Mouse (Mus musculus): ENCODE data around the gene Gm10382. TPM values are rescaled to one million over a fixed set of nuclear protein-coding genes. Genes with fewer than 3 reads are reported as not detected.

Gene Gm10382
- polyA plus RNA-seq, 1 experiment: not detected

DNA sequence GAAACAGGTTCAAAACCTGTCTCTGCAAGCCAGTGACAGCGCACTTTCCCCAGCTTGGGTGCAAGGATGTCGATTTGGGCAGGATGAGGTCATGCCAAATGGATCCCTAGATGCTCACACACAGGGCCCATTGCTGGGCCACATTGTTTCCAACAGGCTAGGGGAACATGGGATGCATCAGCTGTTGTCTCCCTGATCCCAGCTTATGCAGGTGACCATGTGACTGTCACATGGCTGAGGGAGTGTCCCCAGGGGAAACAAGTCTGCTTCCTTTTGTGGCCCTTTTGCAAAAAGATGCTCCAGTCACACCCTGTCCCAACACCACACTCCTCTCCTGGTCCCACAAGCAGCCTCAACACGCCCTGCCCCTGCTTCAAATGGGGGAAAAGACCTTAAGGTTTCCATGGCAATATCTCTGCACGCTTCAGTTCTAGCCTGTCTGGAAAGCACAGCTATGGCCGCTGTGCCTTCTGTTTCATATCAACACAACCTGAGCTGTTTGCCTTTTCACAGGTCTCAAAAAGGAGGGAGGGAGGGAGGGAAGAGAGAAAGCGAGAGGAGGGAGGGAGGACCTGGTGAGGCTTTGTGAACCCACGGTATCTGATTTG is 34.1 kb upstream of the Gm10382 start:
- H3K27ac ChIP-seq (ENCODE audit: insufficient read depth, low read length): no peak overlapping the region
- H3K4me3 ChIP-seq (ENCODE audit: low read depth, low read length): no peak overlapping the region
- TF ChIP-seq CTCF (IDR thresholded peaks at IDR 0.05; ENCODE audit: low read depth, low read length): no peak

DNA sequence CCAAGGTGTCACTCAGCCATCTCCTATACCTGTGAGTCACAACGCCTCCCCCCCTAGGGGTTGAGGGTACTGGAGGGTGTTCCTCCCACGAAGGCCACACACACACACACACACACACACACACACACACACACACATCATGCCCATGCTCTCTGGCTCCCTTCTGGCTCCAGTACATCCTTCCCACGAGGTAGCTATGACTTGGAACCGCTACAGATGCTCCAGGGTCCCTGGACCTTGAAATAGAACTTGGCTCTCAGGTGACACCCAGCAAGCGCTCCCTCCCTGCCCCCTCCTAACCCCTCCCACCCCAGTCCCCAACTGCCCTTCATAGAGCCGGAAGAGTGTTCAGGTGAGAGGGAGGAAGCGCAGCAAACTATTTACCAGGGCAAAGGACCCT is 33.5 kb upstream of the Gm10382 start:
- Histone ChIP-seq H3K4me1 (ENCODE audit: control insufficient read depth, insufficient read depth, low read length) (peaks cover 7% of the 10 kb centered on the region), H3K27ac (ENCODE audit: insufficient read depth, low read length) (no peak overlapping the region), H3K36me3 (ENCODE audit: control insufficient read depth, insufficient read depth, low read length, poor library complexity, severe bottlenecking) (no peaks in the 10 kb centered on the region), H3K27me3 (ENCODE audit: control insufficient read depth, insufficient read depth, low read length, poor library complexity, severe bottlenecking) (no peaks in the 10 kb centered on the region), H3K4me3 (ENCODE audit: low read depth, low read length) (no peak overlapping the region), H3K9ac (ENCODE audit: low read depth, poor library complexity, severe bottlenecking) (no peak overlapping the region), H3K9me3 (replicated peaks; ENCODE audit: control insufficient read depth, insufficient read depth, low read length, poor library complexity, severe bottlenecking) (no peaks in the 10 kb centered on the region)
- TF ChIP-seq CTCF (IDR thresholded peaks at IDR 0.05; ENCODE audit: low read depth, low read length) (no peak), POLR2A (IDR thresholded peaks at IDR 0.05; ENCODE audit: insufficient read depth, low read length) (no peak), EP300 (IDR thresholded peaks at IDR 0.05; ENCODE audit: insufficient read depth, low read depth, low read length) (no peak)

More for the DNA sequence above, 34.1 kb upstream of the Gm10382 start:
- no peak overlapping the region for H3K9ac ChIP-seq (ENCODE audit: low read depth, poor library complexity, severe bottlenecking)
- no peaks in the 10 kb centered on the region for H3K36me3 ChIP-seq (ENCODE audit: control insufficient read depth, insufficient read depth, low read length, poor library complexity, severe bottlenecking)
- no peaks in the 10 kb centered on the region for H3K9me3 ChIP-seq (replicated peaks; ENCODE audit: control insufficient read depth, insufficient read depth, low read length, poor library complexity, severe bottlenecking)
- no peaks in the 10 kb centered on the region for H3K27me3 ChIP-seq (ENCODE audit: control insufficient read depth, insufficient read depth, low read length, poor library complexity, severe bottlenecking)
- H3K4me1 ChIP-seq (ENCODE audit: control insufficient read depth, insufficient read depth, low read length): peaks cover 7% of the 10 kb centered on the region

- no peak for TF ChIP-seq POLR2A (IDR thresholded peaks at IDR 0.05; ENCODE audit: insufficient read depth, low read length)
- no peak for TF ChIP-seq EP300 (IDR thresholded peaks at IDR 0.05; ENCODE audit: insufficient read depth, low read depth, low read length)
- TF ChIP-seq CTCF (IDR thresholded peaks at IDR 0.05; ENCODE audit: low read depth, low read length): no peak
- Histone ChIP-seq H3K4me1 (ENCODE audit: control insufficient read depth, insufficient read depth, low read length) (peaks cover 7% of the 10 kb centered on the region), H3K9ac (ENCODE audit: low read depth, poor library complexity, severe bottlenecking) (no peak overlapping the region), H3K36me3 (ENCODE audit: control insufficient read depth, insufficient read depth, low read length, poor library complexity, severe bottlenecking) (no peaks in the 10 kb centered on the region), H3K9me3 (replicated peaks; ENCODE audit: control insufficient read depth, insufficient read depth, low read length, poor library complexity, severe bottlenecking) (no peaks in the 10 kb centered on the region), H3K27ac (ENCODE audit: insufficient read depth, low read length) (no peak overlapping the region), H3K4me3 (ENCODE audit: low read depth, low read length) (no peak overlapping the region), H3K27me3 (ENCODE audit: control insufficient read depth, insufficient read depth, low read length, poor library complexity, severe bottlenecking) (no peaks in the 10 kb centered on the region)
These were observed 31.4 kb upstream of the Gm10382 start for GRCm38 (mm10) chr5:125357543-125358269.

DNA sequence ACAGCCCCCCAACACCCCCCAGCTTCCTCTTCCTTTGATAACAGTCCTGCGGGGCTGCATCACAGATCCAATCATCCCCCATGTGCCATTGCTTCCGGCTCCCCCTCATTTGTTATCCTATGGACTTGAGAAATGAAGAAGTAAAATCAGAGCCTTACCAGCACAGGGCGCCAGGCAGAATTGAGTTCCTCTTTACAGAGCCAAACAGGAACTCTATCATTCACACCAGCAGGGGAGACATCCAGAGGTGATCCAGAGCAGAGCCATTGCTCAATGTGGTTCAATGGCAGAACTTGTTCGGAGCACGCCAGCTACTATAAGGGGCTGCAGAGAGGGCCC is 30.9 kb upstream of the Gm10382 start:
- no peaks in the 10 kb centered on the region for H3K9me3 ChIP-seq (replicated peaks; ENCODE audit: control insufficient read depth, insufficient read depth, low read length, poor library complexity, severe bottlenecking)

GRCm38 (mm10) chr5:125360566-125360965 is 28.6 kb upstream of the Gm10382 start:
- Histone ChIP-seq H3K9ac (ENCODE audit: low read depth, poor library complexity, severe bottlenecking) (no peak overlapping the region), H3K4me3 (ENCODE audit: low read depth, low read length) (no peak overlapping the region), H3K27ac (ENCODE audit: insufficient read depth, low read length) (no peak overlapping the region)

More for the DNA sequence above, 30.9 kb upstream of the Gm10382 start:
- peaks cover 7% of the 10 kb centered on the region for H3K4me1 ChIP-seq (ENCODE audit: control insufficient read depth, insufficient read depth, low read length)
- H3K4me3 ChIP-seq (ENCODE audit: low read depth, low read length): no peak overlapping the region
- TF ChIP-seq POLR2A (IDR thresholded peaks at IDR 0.05; ENCODE audit: insufficient read depth, low read length): no peak
- no peak overlapping the region for H3K27ac ChIP-seq (ENCODE audit: insufficient read depth, low read length)
- H3K36me3 ChIP-seq (ENCODE audit: control insufficient read depth, insufficient read depth, low read length, poor library complexity, severe bottlenecking): no peaks in the 10 kb centered on the region
- H3K9ac ChIP-seq (ENCODE audit: low read depth, poor library complexity, severe bottlenecking): no peak overlapping the region
- no peaks in the 10 kb centered on the region for H3K27me3 ChIP-seq (ENCODE audit: control insufficient read depth, insufficient read depth, low read length, poor library complexity, severe bottlenecking)

DNA sequence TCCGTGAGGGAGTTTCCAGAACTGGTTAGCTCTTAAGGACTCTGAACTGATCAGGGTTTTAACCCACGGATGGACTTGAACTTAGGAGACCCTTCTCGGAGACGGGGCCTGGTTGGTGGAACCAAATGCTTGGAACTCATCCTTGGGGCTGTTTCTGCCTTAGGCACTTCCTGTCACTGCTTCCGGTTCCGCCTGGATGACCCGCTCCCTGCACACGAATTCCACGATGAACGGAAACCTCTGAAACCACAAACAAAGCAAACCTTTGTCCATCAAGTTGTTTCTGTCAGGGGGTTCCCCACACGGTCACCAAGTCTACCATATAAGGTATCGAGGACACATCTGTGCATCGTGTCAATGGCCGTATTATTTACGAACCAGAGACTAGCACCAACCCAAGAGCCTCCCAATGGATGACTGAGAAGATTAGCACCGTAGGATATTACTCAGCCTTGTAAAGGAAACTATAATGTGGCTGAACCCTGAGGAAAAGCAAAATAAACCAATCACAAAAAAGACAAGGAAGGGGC is 28.1 kb upstream of the Gm10382 start:
- H3K9me3 ChIP-seq (replicated peaks; ENCODE audit: control insufficient read depth, insufficient read depth, low read length, poor library complexity, severe bottlenecking): no peaks in the 10 kb centered on the region
- TF ChIP-seq EP300 (IDR thresholded peaks at IDR 0.05; ENCODE audit: insufficient read depth, low read depth, low read length) (no peak), POLR2A (IDR thresholded peaks at IDR 0.05; ENCODE audit: insufficient read depth, low read length) (no peak), CTCF (IDR thresholded peaks at IDR 0.05; ENCODE audit: low read depth, low read length) (no peak)
- no peaks in the 10 kb centered on the region for H3K27me3 ChIP-seq (ENCODE audit: control insufficient read depth, insufficient read depth, low read length, poor library complexity, severe bottlenecking)
- H3K4me3 ChIP-seq (ENCODE audit: low read depth, low read length): no peak overlapping the region
- H3K36me3 ChIP-seq (ENCODE audit: control insufficient read depth, insufficient read depth, low read length, poor library complexity, severe bottlenecking): no peaks in the 10 kb centered on the region
- no peak overlapping the region for H3K27ac ChIP-seq (ENCODE audit: insufficient read depth, low read length)
- no peaks in the 10 kb centered on the region for H3K4me1 ChIP-seq (ENCODE audit: control insufficient read depth, insufficient read depth, low read length)
- no peak overlapping the region for H3K9ac ChIP-seq (ENCODE audit: low read depth, poor library complexity, severe bottlenecking)

More at GRCm38 (mm10) chr5:125360566-125360965, 28.6 kb upstream of the Gm10382 start:
- no peaks in the 10 kb centered on the region for H3K9me3 ChIP-seq (replicated peaks; ENCODE audit: control insufficient read depth, insufficient read depth, low read length, poor library complexity, severe bottlenecking)
- H3K36me3 ChIP-seq (ENCODE audit: control insufficient read depth, insufficient read depth, low read length, poor library complexity, severe bottlenecking): no peaks in the 10 kb centered on the region
- no peaks in the 10 kb centered on the region for H3K4me1 ChIP-seq (ENCODE audit: control insufficient read depth, insufficient read depth, low read length)
- TF ChIP-seq CTCF (IDR thresholded peaks at IDR 0.05; ENCODE audit: low read depth, low read length) (no peak), EP300 (IDR thresholded peaks at IDR 0.05; ENCODE audit: insufficient read depth, low read depth, low read length) (no peak), POLR2A (IDR thresholded peaks at IDR 0.05; ENCODE audit: insufficient read depth, low read length) (no peak)
- no peaks in the 10 kb centered on the region for H3K27me3 ChIP-seq (ENCODE audit: control insufficient read depth, insufficient read depth, low read length, poor library complexity, severe bottlenecking)
